Mouse (Mus musculus) C2C12 (cell line): ENCODE measurements around the gene Eps8l1. TPM values are rescaled to one million over a fixed set of nuclear protein-coding genes. Genes with fewer than 3 reads are reported as not detected.

Source experiments
- H3K27me3 ChIP-seq: one replicate; pipeline ENCODE4 v1.6.1; 2011; ENCODE audit not compliant: control insufficient read depth, insufficient read depth, insufficient read length
- H3K36me3 ChIP-seq: one replicate; pipeline ENCODE4 v1.6.1; 2011; ENCODE audit not compliant: control insufficient read depth, insufficient read depth
- H3K4me3 ChIP-seq: one replicate; pipeline ENCODE4 v1.5.1; 2011; ENCODE audit warnings: mild to moderate bottlenecking, control low read depth; ENCODE audit not compliant: poor library complexity, insufficient read depth, severe bottlenecking
- H3K79me2 ChIP-seq: one replicate; pipeline ENCODE4 v1.6.1; 2011; ENCODE audit not compliant: control insufficient read depth, insufficient read depth
- H3K79me3 ChIP-seq: one replicate; pipeline ENCODE4 v1.6.1; 2011; ENCODE audit warnings: low read depth, control low read depth
- H3ac ChIP-seq: one replicate; pipeline ENCODE3; 2011; ENCODE audit warnings: low read depth; ENCODE audit not compliant: control insufficient read depth, insufficient read length
- CEBPB ChIP-seq: IDR thresholded peaks from one replicate; pipeline ENCODE4 v1.6.1; 2011; ENCODE audit warnings: low read depth, mild to moderate bottlenecking, control low read depth, moderate library complexity
- CTCF ChIP-seq: IDR thresholded peaks from one replicate; pipeline ENCODE4 v1.5.1; 2011; ENCODE audit not compliant: control insufficient read depth, insufficient read depth, insufficient read length
- FOSL1 ChIP-seq: IDR thresholded peaks from one replicate; pipeline ENCODE4 v1.8.0; 2011; ENCODE audit warnings: mild to moderate bottlenecking, low read length; ENCODE audit not compliant: poor library complexity, insufficient read depth, severe bottlenecking
- MAX ChIP-seq: IDR thresholded peaks from one replicate; pipeline ENCODE4 v1.6.1; 2011; ENCODE audit warnings: mild to moderate bottlenecking, control low read depth
- MYOD1 ChIP-seq: IDR thresholded peaks from one replicate; pipeline ENCODE4 v1.6.1; 2011; ENCODE audit warnings: low read depth; ENCODE audit not compliant: control insufficient read depth, insufficient read length
- MYOG ChIP-seq: IDR thresholded peaks from one replicate; pipeline ENCODE4 v1.6.1; 2011; ENCODE audit not compliant: control insufficient read depth, insufficient read length; ENCODE audit errors: extremely low read depth
- USF1 ChIP-seq: IDR thresholded peaks from one replicate; pipeline ENCODE4 v1.6.1; 2011; ENCODE audit warnings: low read depth, mild to moderate bottlenecking, control low read depth, moderate library complexity
- polyA plus RNA-seq: library from polyadenylated mRNA; unstranded; fragments of >200 nt; fragmentation: generic; extraction: Trizol; gene quantifications from one replicate; pipeline ENCODE4 v1.2.1, GENCODE M21; 2012; ENCODE audit warnings: missing spikeins

Gene Eps8l1
- polyA plus RNA-seq, 1 experiment: 0.28 TPM

GRCm38 (mm10) chr7:4497271-4497903, 36.9 kb downstream of the Eps8l1 start:
- TF ChIP-seq MYOD1 (no peak), MAX (no peak), FOSL1 (no peak), CTCF (no peak), CEBPB (no peak), USF1 (no peak), MYOG (no peak)
- no peak overlapping the region for H3K4me3 ChIP-seq
- peaks cover 89% of the 10 kb centered on the region for H3K79me2 ChIP-seq
- H3K36me3 ChIP-seq: peaks cover 21% of the 10 kb centered on the region
- H3ac ChIP-seq: no peak overlapping the region
- H3K79me3 ChIP-seq: peaks cover 57% of the 10 kb centered on the region
- no peaks in the 10 kb centered on the region for H3K27me3 ChIP-seq

GRCm38 (mm10) chr7:4498251-4498650, 37.8 kb downstream of the Eps8l1 start:
- no peak overlapping the region for H3ac ChIP-seq
- TF ChIP-seq CEBPB (no peak), CTCF (no peak), MYOD1 (no peak), USF1 (no peak), MAX (no peak), FOSL1 (no peak), MYOG (no peak)
- H3K79me3 ChIP-seq: peaks cover 50% of the 10 kb centered on the region
- peaks cover 17% of the 10 kb centered on the region for H3K36me3 ChIP-seq
- peaks cover 80% of the 10 kb centered on the region for H3K79me2 ChIP-seq
- no peak overlapping the region for H3K4me3 ChIP-seq
- no peaks in the 10 kb centered on the region for H3K27me3 ChIP-seq

DNA sequence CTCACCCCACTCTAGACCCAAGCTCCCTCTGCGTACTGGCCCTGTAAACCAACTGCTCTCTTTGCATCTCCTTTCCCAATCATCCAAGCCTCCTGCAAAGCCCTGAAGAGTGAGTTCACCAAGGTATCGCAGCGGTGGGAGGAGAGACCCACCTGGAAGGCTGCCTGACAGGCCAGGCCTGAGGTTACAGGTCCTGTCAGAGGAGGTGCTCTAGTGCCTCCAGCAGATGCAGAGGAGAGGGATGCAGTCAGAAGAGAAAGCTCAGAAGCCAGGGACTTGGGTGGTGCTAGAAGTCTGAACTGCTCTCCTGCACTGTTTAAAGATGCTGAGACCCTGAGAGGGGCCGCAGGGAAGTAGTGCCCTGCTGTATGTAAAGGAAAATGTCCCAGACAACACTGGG, 38.6 kb downstream of the Eps8l1 start:
- Histone ChIP-seq H3K79me2 (peaks cover 73% of the 10 kb centered on the region), H3K27me3 (no peaks in the 10 kb centered on the region), H3K79me3 (peaks cover 50% of the 10 kb centered on the region), H3K36me3 (peaks cover 10% of the 10 kb centered on the region), H3K4me3 (no peak overlapping the region), H3ac (no peak overlapping the region)
- TF ChIP-seq MAX (no peak), USF1 (no peak), MYOD1 (no peak), CTCF (no peak), CEBPB (no peak), MYOG (no peak), FOSL1 (no peak)

DNA sequence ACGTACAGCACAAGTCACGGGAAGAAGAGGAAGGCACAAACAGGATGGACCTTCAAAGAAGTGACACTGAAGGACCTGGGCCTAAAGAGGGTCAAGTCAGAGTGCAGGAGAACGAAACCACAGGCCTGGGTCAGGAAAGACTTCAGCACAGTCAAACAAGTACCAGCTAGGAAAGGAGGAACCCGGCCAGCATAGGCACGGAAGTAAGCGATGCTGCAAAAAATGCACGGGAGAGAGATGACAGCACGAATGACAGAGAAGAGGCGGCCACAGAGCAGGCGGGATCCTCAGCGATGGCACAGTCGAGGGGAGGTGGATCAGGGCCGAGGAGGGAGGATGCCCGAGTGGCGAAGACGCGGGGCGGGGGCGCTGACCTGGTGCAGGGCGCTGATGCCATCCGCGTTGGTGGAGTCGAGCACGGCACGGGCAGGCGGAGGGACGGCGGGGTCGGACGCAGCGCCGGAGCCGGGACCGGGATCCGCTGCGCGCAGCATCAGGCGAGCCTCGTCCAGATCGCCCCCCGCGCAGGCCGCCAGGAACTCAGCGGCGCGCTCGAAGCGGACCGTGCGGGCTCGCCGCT, 40.5 kb downstream of the Eps8l1 start:
- no peak for TF ChIP-seq MYOD1
- no peak for TF ChIP-seq MAX
- no peak for TF ChIP-seq MYOG
- no peak for TF ChIP-seq FOSL1
- no peak for TF ChIP-seq CTCF
- no peak for TF ChIP-seq CEBPB
- TF ChIP-seq USF1: no peak
- Histone ChIP-seq H3K79me2 (peaks cover 55% of the 10 kb centered on the region), H3ac (peak overlapping the region; percentile 93), H3K79me3 (peaks cover 48% of the 10 kb centered on the region), H3K27me3 (no peaks in the 10 kb centered on the region), H3K4me3 (peak overlapping the region; percentile 57), H3K36me3 (peaks cover 10% of the 10 kb centered on the region)

DNA sequence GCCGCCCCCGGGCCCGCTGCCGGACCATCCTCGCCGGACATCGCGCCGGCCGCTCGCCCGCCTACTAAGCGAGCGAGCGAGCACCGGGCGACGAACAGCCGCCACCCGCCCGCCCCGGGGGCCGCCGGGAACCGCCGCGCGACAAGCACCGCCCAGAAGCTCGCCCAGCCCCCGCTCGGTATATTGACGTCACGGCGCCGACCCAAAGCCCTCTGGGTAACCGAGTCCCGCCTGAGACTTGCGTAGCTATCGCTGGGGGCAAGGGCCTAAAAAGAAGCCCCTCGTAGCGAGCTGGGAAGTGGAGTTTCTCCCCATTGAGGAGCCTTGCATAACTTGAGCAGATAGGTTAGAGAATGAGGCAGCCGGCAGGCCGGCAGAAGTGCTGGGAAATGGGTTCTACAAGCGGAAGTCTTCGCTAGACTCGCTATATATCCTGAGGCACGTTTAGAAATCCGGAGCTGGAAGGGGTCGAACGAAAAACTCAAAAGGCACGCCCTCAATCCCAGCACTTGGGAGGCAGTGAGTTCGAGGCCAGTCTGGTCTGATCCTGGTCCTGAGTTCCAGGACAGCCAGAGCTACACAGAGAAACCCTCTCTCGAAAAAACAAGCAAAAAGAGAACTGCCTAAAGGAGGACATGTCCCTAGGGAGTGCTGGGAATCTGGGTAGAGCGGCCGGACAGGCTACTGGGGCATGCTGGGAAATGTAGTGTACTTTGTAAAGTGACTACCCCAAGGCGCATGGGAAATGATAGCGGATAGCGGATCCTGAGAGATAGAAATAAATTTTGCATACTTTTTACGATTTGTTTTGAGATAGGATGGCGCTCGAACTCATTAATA, 41.3 kb downstream of the Eps8l1 start, which contains the start of gene Ppp1r12c:
Gene Ppp1r12c, minus strand, starts transcription at position 123 of the 840 bp plus-strand sequence.
- Histone ChIP-seq H3K27me3 (no peaks in the 10 kb centered on the region), H3K79me3 (peaks cover 41% of the 10 kb centered on the region), H3K36me3 (peaks cover 4% of the 10 kb centered on the region), H3K4me3 (peak within 1 kb of the TSS; percentile 57), H3ac (peak within 1 kb of the TSS; percentile 93), H3K79me2 (peaks cover 47% of the 10 kb centered on the region)
- TF ChIP-seq FOSL1: no peak
- no peak for TF ChIP-seq MYOD1
- TF ChIP-seq CEBPB: no peak
- TF ChIP-seq CTCF: no peak
- TF ChIP-seq MAX: no peak
- TF ChIP-seq MYOG: no peak
- TF ChIP-seq USF1: no peak
